Mouse (Mus musculus): ENCODE measurements at regions not wholly inside any gene's neighbourhood (a gene's known extent, or its start where the extent isn't known, plus 50 kb on each side); places are given as distances from the start of the nearest gene placed in this dataset.

GRCm38 (mm10) chr1:18668901-18669300 is 404.0 kb upstream of the Defb41 start:
- no peak for DNase-seq

- DNase-seq = no peak
These were observed 403.3 kb upstream of the Defb41 start for GRCm38 (mm10) chr1:18668265-18668664.

GRCm38 (mm10) chr1:18640858-18641257 is 375.9 kb upstream of the Defb41 start:
- no peak for DNase-seq

GRCm38 (mm10) chr1:18639460-18640300 is 374.7 kb upstream of the Defb41 start:
- DNase-seq = peak; percentile 41

GRCm38 (mm10) chr1:18637334-18637733 is 372.4 kb upstream of the Defb41 start:
- DNase-seq = no peak

GRCm38 (mm10) chr1:18610231-18610630 is 345.3 kb upstream of the Defb41 start:
- DNase-seq = no peak

GRCm38 (mm10) chr1:18599864-18600263 is 334.9 kb upstream of the Defb41 start:
- peak; percentile 2 for DNase-seq

- no peak for DNase-seq
These were observed 334.0 kb upstream of the Defb41 start for GRCm38 (mm10) chr1:18598908-18599307.

GRCm38 (mm10) chr1:18583358-18584128 is 318.6 kb upstream of the Defb41 start:
- DNase-seq = no peak

GRCm38 (mm10) chr1:18578625-18579024 is 313.7 kb upstream of the Defb41 start:
- DNase-seq = no peak

GRCm38 (mm10) chr1:18567086-18567485 is 302.1 kb upstream of the Defb41 start:
- no peak for DNase-seq

GRCm38 (mm10) chr1:18551211-18551610 is 286.3 kb upstream of the Defb41 start:
- no peak for DNase-seq

- DNase-seq = no peak
These were observed 266.8 kb upstream of the Defb41 start for GRCm38 (mm10) chr1:18531702-18532101.

GRCm38 (mm10) chr1:18524485-18524884 is 259.5 kb upstream of the Defb41 start:
- DNase-seq = no peak

- DNase-seq = no peak
These were observed 258.0 kb upstream of the Defb41 start for GRCm38 (mm10) chr1:18522902-18523301.

GRCm38 (mm10) chr1:18512764-18513163 is 247.8 kb upstream of the Defb41 start:
- DNase-seq = no peak

- DNase-seq = no peak
These were observed 233.6 kb upstream of the Defb41 start for GRCm38 (mm10) chr1:18498556-18498955.

GRCm38 (mm10) chr1:18468496-18468895 is 203.6 kb upstream of the Defb41 start:
- DNase-seq = no peak

- no peak for DNase-seq
These were observed 200.4 kb upstream of the Defb41 start for GRCm38 (mm10) chr1:18465303-18465829.

GRCm38 (mm10) chr1:18463218-18463617 is 198.3 kb upstream of the Defb41 start:
- DNase-seq = peak; percentile 40

GRCm38 (mm10) chr1:18416297-18416732 is 151.4 kb upstream of the Defb41 start:
- peak; percentile 52 for DNase-seq

GRCm38 (mm10) chr1:18415879-18416278 is 150.9 kb upstream of the Defb41 start:
- peak; percentile 29 for DNase-seq

- DNase-seq = peak; percentile 11
These were observed 147.8 kb upstream of the Defb41 start for GRCm38 (mm10) chr1:18412746-18413145.

GRCm38 (mm10) chr1:18389591-18389990 is 124.7 kb upstream of the Defb41 start:
- DNase-seq = no peak
